Mouse (Mus musculus): Measurements from ENCODE around the gene Psmg4. TPM values are rescaled to one million over a fixed set of nuclear protein-coding genes. Genes with fewer than 3 reads are reported as not detected.

Gene Psmg4
- total RNA-seq, 4 experiments from 2014 or later = 13.9 to 19.7 (median 16.9) TPM

DNA sequence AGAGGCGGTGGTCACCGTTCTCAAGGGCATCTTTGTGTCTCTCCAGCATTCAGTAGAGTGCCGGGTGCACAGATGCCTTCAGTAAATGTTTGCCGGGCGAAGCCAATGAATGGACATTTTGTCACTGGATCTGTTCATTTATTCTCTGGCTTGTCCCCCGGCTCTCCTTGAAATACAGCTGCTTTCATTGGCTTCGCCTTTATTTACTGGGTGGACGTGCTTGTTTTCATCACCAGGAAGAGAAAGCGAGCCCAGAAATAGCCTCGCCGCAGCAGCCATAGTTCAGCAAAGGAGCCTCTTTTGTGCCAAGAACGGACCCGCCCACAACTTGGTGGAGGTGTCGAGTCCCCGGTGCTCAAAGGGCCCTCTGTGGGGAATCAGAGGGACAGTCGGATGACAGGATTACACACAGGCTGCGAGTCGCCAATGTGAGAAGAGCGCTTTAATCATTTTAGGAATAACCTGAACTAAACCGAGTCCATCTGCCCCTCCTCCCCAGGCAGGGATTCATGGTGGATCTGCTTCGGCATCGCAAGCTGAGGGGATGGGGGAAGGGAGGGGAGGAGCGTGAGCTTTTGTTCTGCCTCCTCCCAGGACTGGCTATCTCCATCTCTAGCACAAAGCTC lies 13.9 kb upstream of the Psmg4 start:
- DNase-seq (ENCODE audit: low spot score in 2 of 2) = peak in 1 of 2 experiments; percentile 36

DNA sequence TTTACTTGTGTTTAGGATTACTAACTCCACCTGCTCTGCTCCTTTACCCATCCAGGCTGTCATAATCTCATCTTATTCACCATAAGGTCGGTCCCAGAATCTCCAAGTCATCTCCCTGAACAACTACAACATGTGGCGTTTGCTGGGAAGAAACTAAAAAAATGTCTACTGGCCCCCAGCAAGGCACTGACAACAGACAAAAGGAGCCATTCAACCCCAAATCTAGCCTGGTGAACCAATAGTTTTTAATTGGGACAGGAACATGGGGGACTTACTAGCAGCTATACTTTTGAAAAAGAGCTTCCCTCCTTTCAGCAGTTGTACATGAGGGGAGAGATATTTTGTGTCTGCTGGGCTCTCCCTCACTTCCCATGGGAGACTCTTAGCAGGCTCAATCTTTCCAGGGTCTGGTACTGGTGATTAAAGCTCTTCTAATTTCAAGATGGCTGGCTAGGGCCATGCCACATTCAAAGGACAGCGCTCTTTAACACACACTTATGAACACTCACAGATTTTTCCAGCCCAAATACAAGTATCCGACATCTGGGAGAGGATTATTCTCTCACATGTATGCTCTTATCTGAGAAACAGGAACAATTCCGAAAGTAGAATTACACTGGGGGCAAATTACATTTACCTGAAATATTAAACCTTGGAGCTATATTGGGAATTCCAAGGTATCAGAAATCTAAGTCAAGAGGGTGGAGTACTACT lies 13.1 kb upstream of the Psmg4 start:
- DNase-seq (ENCODE audit: low spot score in 2 of 2) = no peak

DNA sequence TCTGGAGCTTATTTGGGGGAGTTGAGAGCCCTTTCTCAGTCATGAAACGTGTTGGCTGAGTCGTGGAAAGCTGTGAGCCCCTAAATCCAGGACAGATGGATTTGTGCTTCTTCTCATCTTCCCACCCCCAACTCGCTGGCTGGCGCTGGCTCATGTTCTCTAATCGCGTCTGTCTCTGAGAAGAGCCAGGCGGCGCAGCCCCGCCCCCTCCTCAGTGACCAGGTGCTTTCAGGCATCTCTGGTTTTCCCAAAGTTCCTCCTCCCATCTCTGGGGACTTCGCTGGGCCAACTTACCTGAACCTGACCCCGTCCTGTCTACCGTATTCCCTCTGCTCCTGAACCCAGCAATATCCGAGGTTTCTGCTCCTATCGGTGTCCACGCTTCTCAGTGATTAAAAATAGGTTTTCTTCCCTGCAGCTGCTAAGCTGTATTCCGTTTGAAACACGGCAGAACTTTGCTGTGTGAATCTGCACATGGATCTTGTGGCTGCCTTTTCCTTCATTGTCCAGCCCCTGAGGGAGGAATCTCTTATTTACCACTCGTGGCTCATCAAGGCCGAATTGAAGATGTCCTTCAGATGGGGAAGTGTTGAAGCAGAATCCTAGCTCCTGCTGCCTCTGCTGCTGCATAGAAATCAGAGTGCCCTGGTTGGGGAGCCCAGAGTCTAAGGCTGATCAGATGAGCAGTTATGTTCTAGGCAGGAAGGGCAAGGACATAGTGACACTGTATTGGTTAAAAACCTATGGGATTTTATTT lies 12.3 kb upstream of the Psmg4 start:
- DNase-seq (ENCODE audit: low spot score in 2 of 2) = no peak

DNA sequence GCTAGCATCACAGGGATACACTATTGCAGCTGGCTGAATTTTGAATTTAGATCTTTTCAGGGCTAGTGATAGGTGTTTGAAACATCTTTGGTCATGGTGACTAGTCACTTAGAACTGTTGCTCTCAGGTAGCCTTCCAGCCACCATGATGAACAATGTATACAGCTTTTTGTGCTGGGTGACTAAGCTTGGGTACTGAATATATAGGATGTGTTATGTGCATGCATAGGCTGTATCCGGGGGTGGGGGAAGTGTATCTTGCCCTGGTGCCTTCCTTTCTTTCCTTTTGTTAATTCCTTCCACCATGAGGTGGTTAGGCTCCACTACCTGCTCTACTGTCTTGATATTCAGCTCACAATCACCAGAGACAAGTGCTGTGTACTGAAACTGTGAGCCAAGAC lies 11.3 kb upstream of the Psmg4 start:
- no peak for DNase-seq (ENCODE audit: low spot score in 2 of 2)

DNA sequence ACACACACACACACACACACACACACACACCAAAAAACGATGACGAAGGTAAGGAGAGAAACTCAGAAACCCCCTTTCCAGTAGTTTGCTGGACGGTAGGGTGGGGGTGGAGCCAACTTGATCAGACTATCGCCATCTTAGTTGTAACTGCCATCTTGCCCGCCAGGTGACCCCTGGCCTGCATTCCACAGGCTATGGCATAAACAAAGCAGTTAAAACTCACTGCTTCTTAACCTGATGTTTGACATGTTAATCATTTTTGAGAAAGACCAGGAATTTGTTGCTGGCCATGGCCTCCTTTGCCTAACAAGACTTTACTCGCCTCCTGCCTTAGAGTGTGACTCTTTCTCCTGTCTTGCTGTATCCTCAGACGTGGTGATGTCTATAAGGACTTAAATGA lies 10.1 kb upstream of the Psmg4 start:
- no peak for DNase-seq (ENCODE audit: low spot score in 2 of 2)

DNA sequence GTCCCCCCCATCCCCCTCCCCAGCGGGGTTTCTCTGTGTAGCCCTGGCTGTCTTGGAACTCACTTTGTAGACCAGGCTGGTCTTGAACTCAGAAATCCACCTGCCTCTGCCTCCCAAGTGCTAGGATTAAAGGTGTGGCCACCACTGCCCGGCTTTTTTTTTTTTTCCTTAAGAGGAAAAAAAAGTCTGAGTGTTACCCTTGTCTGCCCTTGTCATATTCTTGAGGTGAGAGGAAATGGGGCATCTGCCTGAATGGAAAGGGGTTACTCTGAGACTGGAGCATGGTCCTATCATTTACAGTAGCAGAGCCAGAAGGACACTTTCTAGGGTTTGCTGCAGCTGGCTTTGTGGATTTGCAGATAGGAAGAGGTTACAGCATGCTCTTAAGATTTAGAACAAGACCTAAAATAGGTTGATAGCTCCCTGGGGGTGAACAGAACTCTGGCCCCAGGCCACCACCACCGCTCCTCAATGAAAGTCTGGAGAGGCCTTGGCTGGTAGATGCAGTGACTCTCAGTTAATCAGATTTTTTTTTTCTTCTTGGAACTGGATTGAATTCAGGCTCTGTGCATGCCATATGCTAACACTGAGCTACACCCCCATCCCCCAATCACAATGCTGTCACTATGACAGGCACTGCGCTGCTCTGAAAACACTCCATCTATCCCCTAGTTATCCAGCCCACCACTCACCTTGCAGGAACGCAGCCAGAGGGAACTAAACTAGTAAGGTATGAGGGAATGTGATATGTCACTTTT lies 9.3 kb upstream of the Psmg4 start:
- peak in 1 of 2 experiments; percentile 52 for DNase-seq (ENCODE audit: low spot score in 2 of 2)

DNA sequence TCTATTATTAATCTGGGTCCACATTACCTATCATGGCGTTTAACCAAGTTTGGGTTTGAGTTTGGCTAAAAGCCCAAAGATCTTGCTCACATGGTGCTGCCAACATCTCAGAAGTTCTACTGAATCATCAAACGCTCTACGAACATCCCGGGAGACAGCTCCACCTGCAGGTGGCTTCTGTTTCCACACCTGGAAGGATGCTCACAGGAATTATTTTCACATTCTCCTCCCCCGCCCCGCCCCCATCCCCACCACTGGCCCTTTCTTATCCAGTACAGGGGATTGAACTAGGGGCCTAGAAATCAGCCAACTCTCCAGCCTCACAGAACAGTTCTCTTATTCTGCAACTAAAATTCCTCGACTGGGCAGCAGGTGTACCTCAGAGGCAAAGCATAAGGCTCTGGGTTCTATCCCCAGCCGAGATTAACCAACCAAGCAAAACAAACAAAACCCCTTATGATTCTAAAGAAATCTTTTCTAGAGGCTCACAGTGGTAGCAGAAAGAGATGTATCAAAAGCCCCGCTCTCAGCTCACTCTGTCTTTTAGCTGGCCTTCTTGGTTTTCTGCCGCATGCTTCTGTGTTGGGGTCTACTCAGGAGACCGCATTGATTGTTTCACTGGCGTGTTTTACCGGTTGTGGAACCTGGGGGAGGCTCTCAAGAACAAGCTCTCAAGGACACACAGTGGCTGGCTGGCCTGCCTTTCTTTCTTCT lies 8.4 kb upstream of the Psmg4 start:
- DNase-seq (ENCODE audit: low spot score in 2 of 2) = peak in 1 of 2 experiments; percentile 49

DNA sequence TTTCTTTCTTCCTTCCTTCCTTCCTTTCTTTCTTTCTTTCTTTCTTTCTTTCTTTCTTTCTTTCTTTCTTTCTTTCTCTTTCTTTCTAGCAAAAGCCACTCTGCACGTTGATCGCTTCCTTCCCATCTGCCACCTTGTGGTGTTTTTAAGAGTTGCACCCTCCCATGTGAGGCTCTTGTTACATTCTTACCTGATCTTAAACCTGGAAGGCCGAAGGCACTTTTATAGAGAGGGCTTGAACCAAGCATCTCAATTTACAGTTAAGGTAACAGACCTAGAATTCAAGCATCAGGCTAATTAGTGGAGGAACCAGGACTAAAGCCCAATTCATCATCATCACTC lies 7.9 kb upstream of the Psmg4 start:
- peak in 1 of 2 experiments; percentile 24 for DNase-seq (ENCODE audit: low spot score in 2 of 2)

DNA sequence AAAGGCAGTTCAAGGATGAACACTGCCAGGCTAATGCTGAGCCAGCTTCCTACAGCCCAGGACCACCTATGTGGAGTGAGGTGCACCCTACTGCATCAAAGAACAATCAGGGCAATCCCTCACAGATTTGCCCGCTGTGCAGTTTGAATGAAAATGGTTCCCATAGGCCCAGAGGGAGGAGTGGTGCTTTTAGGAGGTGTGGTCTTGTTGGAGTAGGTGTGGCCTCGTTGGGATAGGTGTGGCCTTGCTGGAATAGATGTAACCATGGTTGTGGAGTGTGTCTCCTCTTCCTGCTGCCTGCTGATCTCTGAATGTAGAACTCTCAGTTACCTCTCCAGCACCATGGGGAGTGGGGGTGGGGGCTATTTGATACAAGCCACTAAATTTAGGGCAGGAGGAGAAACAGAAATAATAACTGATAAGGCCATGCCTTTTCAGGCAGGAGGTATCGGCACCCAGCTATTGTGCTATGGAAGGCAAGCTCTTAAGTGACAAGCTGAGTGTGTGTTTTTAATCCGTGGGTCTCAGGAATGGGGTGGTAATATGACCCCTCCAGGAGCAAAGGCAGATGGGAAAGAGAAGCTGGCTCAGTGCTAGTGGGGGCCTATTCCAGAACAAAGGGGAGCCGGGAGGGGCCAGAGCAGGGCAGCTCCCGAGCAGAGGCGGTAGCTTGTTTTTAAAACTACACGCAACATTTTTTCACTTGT lies 6.5 kb upstream of the Psmg4 start:
- DNase-seq (ENCODE audit: low spot score in 2 of 2) = no peak

DNA sequence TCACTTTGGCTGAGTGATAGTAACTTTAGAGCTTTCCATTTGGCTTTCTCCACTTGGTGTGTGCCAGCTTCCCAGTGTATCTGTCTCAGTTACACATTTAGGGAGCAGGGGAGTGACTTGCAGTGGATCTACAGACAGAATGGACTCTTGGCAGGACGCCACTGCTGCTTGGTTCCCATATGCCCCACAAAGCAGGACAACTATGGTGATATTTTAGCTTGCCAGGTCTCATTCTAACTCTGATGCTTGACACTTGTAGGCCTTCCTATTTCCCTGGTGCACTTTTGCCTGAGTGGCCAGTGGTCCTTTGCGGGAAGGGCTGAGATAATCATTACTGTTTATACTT lies 6.0 kb upstream of the Psmg4 start:
- DNase-seq (ENCODE audit: low spot score in 2 of 2) = no peak

DNA sequence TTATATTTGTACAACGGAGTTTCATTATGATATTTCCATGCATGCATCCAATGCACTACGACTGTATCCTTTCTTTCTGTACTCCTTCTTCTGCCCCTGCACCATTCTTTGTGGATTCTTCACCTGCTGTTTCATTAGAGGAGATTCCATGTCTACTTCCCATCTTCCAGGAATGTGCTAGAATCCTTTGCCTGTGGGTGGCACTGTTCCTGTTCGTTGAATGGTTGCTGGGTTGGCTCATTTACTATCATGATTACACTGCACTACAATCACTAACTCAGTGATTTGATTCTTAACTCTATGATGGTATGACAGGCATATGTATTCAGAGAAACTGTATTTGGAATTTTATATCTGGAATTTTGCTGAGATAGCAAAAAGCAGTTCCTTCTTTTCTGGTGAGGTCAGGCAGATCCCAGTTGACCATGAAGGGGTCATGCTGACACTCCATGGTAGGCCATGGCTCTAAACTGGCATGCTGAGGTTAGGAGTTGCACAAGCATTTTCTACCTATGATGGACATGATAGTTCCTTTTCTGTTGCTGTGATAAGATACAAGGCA lies 5.1 kb upstream of the Psmg4 start:
- no peak for DNase-seq (ENCODE audit: low spot score in 2 of 2)

DNA sequence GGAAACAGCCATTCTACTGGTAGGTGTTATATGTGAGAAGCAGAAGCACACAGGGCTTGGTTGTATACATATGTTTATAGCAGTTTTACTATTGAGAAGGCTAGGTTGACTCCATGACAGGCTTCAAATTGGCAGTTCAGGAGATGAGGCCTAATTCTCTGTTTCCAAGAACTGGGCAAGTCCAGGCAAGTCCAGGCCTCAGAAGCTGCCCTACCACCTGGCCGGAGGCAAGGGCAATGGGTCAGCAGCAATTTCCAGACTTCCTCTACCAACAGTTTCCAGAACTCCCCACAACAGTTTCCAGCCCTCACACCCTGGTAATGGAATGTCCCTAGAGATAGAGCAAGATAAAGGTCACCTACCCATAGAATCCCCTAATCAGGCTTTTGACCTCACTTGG lies 2.8 kb upstream of the Psmg4 start:
- no peak for DNase-seq (ENCODE audit: low spot score in 2 of 2)

DNA sequence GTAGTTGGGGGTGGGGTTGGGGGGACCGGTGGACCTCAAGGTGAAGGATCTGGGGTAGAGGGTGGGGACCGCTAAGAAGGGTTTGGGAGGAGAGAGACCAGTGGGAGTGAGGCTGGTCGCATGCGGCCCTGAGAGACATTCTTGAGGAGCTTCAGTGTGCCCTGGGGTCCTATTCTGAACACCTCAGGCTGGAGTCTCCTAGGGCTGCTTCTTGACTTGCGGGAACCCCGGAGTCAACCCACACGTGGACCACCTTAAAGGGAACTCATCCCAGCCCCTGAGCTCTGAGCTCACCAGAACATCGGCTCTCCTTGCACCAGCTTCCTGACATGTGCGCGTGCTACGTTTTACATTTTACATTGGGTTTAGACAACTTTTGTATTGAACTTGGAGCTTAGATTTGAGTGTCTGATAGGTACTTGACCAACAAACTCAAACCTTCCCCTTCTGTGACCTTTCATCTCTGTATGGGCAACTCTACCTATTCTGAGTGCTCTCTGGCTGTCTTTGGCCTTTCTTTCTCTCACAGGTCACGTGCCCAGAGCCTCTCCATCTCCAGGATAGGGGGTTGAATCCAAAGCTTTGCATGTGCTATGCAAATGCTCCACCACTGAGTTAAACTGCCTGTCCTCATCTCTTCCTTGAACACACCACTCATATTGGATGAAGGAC lies 676 bp downstream of the Psmg4 start:
- no peak for DNase-seq (ENCODE audit: low spot score in 2 of 2)

DNA sequence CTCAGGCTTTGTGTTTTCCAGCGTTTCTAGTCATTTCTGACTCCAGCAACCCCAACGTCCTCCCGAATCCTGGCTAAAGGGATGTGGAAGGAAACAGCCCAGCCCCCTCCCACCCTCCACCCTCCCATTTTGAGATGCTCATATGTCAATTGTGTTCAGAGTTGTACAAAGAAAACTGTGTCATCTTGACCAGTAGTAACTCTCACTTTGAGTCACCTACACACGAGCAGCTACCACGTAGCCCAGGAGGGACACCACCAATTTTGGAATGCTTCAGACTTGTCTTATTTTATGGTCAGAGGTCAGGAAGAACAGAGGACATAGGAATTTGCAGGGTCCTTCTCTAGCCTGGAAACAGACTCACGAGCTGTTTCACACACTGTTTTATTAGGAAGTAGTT lies 11.3 kb downstream of the Psmg4 start:
- no peak for DNase-seq (ENCODE audit: low spot score in 2 of 2)

DNA sequence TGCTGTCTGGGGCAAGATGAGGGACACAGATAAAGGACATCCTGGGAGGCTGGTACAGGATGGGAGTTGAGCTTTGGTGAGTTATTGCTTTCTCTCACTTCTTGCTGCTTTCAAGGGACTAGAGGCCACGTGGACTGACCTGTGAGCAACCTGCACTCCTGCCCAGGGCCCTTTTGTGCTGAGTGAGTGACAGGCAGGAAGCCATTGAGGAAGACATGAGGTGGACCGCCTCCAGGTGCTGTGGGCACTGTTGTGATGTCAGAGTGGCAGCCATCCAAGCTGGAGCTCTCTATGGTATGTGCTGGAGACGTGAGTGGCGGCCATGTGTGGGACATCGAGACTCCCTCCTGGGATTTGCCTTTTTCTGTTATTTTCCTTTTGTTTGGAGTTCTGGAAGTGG lies 18.9 kb downstream of the Psmg4 start:
- no peak for DNase-seq (ENCODE audit: low spot score in 2 of 2)

DNA sequence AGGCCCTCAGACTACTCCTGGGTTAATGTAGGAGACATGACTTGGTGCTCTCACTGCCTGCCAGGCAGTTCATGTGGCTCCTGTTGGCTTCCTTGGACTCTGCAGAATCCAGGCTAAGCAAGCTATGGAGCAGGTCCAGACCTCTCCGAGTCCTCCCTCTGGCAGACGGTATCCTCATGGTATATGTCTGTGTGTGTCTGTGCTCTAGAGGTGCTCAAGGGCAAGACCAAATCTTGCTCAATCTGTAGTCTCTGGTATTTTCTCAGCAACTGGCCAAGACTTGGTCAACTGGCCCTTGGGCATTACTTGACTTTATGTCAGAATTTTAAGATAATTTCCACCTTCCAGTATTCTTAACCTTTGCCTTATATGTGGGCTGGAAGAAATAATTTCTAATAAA lies 22.6 kb downstream of the Psmg4 start:
- no peak for DNase-seq (ENCODE audit: low spot score in 2 of 2)

DNA sequence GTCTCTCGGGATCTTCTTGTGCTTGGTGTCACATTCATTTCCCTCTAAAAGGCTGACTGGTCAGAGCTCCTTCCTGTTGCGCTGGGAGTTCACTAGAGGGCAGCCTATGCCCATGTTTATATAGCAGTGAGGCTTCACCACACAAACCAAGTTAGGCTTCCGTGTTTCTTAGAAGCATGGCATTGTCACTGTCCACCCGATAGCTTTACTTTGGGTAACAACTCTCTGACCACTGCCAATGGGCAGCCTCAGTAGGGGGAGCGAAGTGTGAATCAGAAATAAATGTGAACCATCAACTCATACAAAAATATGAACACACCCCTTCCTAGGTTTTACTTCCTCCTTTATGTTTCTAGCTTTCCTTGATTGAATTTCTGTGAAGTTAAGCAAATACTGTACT lies 24.8 kb downstream of the Psmg4 start:
- peak; percentile 23 to 30 for DNase-seq (ENCODE audit: low spot score in 2 of 2)

DNA sequence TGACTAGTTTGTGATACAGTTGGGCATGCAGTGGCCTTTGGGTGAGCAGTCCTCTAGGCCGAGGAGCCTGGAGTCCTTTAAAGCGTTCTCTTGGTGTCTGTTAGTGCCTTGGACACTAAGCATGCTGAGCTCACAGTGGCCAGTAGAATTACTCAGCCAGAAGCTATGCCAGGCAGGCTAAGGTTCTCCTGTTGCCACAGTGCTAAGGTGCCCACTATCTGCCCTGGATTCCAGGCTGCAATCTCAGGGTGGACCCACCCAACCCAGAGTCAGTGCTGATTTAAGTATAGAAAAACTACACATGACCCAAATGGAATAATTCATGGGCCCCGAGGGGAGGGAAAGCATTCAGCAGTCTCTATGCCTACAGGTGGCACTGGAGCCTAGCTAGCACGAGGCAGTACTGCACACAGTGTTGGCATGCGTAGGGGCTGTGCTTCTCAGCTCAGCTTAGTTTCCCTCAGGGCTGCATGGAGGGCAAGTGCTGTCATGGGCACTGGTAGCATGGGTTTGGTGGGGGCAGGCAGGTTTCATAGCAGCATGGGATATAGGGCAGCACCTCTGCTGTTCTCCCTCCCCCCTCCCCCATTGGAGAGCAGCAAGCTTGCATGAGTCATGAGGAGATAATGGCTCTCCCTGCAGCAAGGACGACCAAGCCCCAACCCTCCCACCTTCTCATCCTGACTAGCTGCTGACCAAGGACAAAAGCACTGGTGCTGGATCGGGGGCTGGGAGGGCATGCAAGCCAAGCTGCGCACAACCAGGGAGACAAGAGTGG lies 29.8 kb downstream of the Psmg4 start:
- DNase-seq (ENCODE audit: low spot score in 2 of 2) = peak in 1 of 2 experiments; percentile 21

DNA sequence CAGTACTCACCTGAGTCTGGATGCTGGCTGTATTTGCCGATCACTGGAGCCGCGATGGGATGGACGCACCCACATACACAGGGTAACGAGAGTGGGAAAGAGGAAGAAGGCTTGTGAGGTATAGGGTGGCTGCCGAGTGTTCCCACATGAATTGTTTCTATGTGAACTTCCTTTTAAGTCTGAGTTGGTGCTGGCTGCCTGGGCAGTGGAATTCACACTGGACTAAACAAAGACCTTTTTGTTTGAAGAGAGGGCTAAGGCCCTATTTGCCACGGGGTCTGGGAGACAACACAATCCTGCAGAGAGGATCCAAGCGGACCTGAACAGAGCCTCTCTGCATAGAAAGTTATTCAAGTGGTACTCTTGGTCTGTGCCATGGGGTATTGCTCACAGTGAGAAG lies 30.6 kb downstream of the Psmg4 start:
- no peak for DNase-seq (ENCODE audit: low spot score in 2 of 2)

All from gastrocnemius, adult 8-10 months (tissue).